Mouse (Mus musculus) liver, embryonic 14.5 days (tissue): ENCODE measurements around the gene BC004004. TPM values are rescaled to one million over a fixed set of nuclear protein-coding genes. Genes with fewer than 3 reads are reported as not detected.

Experiments used
- ATAC-seq: fragments of 200-750 bp; cut with Nextera tagmentation; 2 replicates; pipeline ENCODE4 v1.8.0; 2017; ENCODE audit warnings: moderate number of reproducible peaks, mild to moderate bottlenecking, moderate library complexity; ENCODE audit not compliant: insufficient read depth
- DNase-seq, 3 experiments: peaks; one replicate each; pipeline ENCODE4 v3.0.0-alpha.2; 2012 to 2013; ENCODE audit warnings: low read depth in 3 of 3, low spot score in 3 of 3
- H3K27ac ChIP-seq: fragments of 300-500 bp; sonication (generic); 2 replicates; pipeline ENCODE4 v1.5.1; 2014; ENCODE audit warnings: moderate library complexity, mild to moderate bottlenecking, control low read depth, inconsistent platforms
- H3K27me3 ChIP-seq: fragments of 300-500 bp; sonication (generic); 2 replicates; pipeline ENCODE4 v1.6.1; 2014; ENCODE audit warnings: mild to moderate bottlenecking, low read length, moderate library complexity; ENCODE audit not compliant: control insufficient read depth, insufficient read depth
- H3K36me3 ChIP-seq: fragments of 300-500 bp; sonication (generic); replicated peaks from 2 replicates; pipeline ENCODE4 v1.6.1; 2014; ENCODE audit warnings: low read depth; ENCODE audit not compliant: control insufficient read depth, insufficient read depth
- H3K4me1 ChIP-seq, 2 experiments: fragments of 200-500 bp in 1 of 2; fragments of 300-500 bp in 1 of 2; sonication (generic) in 1 of 2; replicated peaks; 2 replicates each; pipeline ENCODE4 v1.6.1; 2012 to 2014; ENCODE audit warnings: antibody characterized with exemption in 1 of 2, inconsistent platforms in 1 of 2, low read length in 1 of 2; ENCODE audit not compliant: control insufficient read depth in 2 of 2, insufficient read depth in 2 of 2
- H3K4me2 ChIP-seq: fragments of 300-500 bp; sonication (generic); 2 replicates; pipeline ENCODE4 v1.6.1; 2014; ENCODE audit warnings: low read depth, mild to moderate bottlenecking, control low read depth, moderate library complexity
- H3K4me3 ChIP-seq, 2 experiments: fragments of 200-500 bp in 1 of 2; fragments of 300-500 bp in 1 of 2; sonication (generic) in 1 of 2; 2 replicates each; pipeline ENCODE4 v1.5.1; 2012 to 2014; ENCODE audit warnings: low read depth in 2 of 2, low read length in 2 of 2, mild to moderate bottlenecking in 2 of 2, control low read depth in 1 of 2, inconsistent platforms in 1 of 2, moderate library complexity in 1 of 2; ENCODE audit not compliant: insufficient read depth in 1 of 2
- H3K9ac ChIP-seq: fragments of 300-500 bp; sonication (generic); replicated peaks from 2 replicates; pipeline ENCODE4 v1.6.1; 2014; ENCODE audit warnings: mild to moderate bottlenecking, control low read depth, moderate library complexity
- H3K9me3 ChIP-seq: fragments of 300-500 bp; sonication (generic); 2 replicates; pipeline ENCODE4 v1.6.1; 2016; ENCODE audit warnings: low read length, mixed read lengths; ENCODE audit not compliant: control insufficient read depth
- CTCF ChIP-seq: IDR thresholded peaks from 2 replicates; pipeline ENCODE4 v1.5.1; 2016; ENCODE audit warnings: antibody characterized with exemption, low read depth, control low read depth
- EP300 ChIP-seq: IDR thresholded peaks from 2 replicates; pipeline ENCODE4 v1.6.1; 2016; ENCODE audit warnings: antibody characterized with exemption, low read depth
- WGBS: fragments of 180-500 bp; shearing (Covaris S2); extraction: QIAGEN DNeasy Blood & Tissue Kit; methylation state at CpG from one replicate; pipeline ENCODE4 v1.1.7; 2014; ENCODE audit not compliant: insufficient replicate concordance; 5-methylcytosine and 5-hydroxymethylcytosine counted together
- polyA plus RNA-seq, 2 experiments: library from polyadenylated mRNA; depleted of rRNA in 1 of 2; stranded (reverse) in 1 of 2; unstranded in 1 of 2; fragments of >200 nt; fragmentation: Nextera tagmentation in 1 of 2; extraction: Ambion mirVana in 1 of 2; gene quantifications; 2 replicates each; pipeline versions ENCODE4 v1.2.1 to v1.2.3; 2012 to 2014

BC004004 gene
- polyA plus RNA-seq, 2 experiments: 26.1 to 58.1 TPM

- no peak for DNase-seq
- Histone ChIP-seq H3K27me3 (no peaks in the 10 kb centered on the region), H3K36me3 (no peaks in the 10 kb centered on the region), H3K9me3 (no peaks in the 10 kb centered on the region), H3K4me1 (peaks cover 9 to 21% of the 10 kb centered on the region in 2 experiments), H3K27ac (peak overlapping the region; percentile 70), H3K9ac (peak overlapping the region; percentile 91), H3K4me3 (peak overlapping the region; percentile 72 to 74), H3K4me2 (peak overlapping the region; percentile 84)
- WGBS: 11% methylated on average over 10 of the region's 10 CpGs
- TF ChIP-seq EP300: no peak
- TF ChIP-seq CTCF: no peak
- no peak for ATAC-seq
These were observed 740 bp downstream of the BC004004 start for GRCm38 (mm10) chr17:29269349-29269706.

GRCm38 (mm10) chr17:29270148-29270698, 1.6 kb downstream of the BC004004 start:
- peaks cover 9 to 17% of the 10 kb centered on the region in 2 experiments for H3K4me1 ChIP-seq
- H3K27me3 ChIP-seq: no peaks in the 10 kb centered on the region
- DNase-seq (no peak), ATAC-seq (no peak)
- no peaks in the 10 kb centered on the region for H3K9me3 ChIP-seq
- peak overlapping the region; percentile 91 for H3K9ac ChIP-seq
- peak overlapping the region in 1 of 2 experiments; percentile 72; a peak in 2 of 4 replicates for H3K4me3 ChIP-seq
- peak overlapping the region; percentile 84 for H3K4me2 ChIP-seq
- no peak overlapping the region; the same call in 1 of the 2 replicates for H3K27ac ChIP-seq
- no peaks in the 10 kb centered on the region for H3K36me3 ChIP-seq
- 85% methylated on average over 9 of the region's 9 CpGs for WGBS
- TF ChIP-seq EP300: no peak
- TF ChIP-seq CTCF: no peak

- no peak overlapping the region for H3K9ac ChIP-seq
- H3K4me1 ChIP-seq: peaks cover 9 to 14% of the 10 kb centered on the region in 2 experiments
- 74% methylated on average over 7 of the region's 7 CpGs for WGBS
- no peak for TF ChIP-seq EP300
- no peak for TF ChIP-seq CTCF
- H3K36me3 ChIP-seq: no peaks in the 10 kb centered on the region
- no peak overlapping the region for H3K27ac ChIP-seq
- H3K9me3 ChIP-seq: no peaks in the 10 kb centered on the region
- no peak overlapping the region for H3K4me2 ChIP-seq
- ATAC-seq (no peak), DNase-seq (no peak)
- no peak overlapping the region for H3K4me3 ChIP-seq
- no peaks in the 10 kb centered on the region for H3K27me3 ChIP-seq
These were observed 4.6 kb downstream of the BC004004 start for GRCm38 (mm10) chr17:29273156-29273555.

- Histone ChIP-seq H3K4me2 (no peak overlapping the region), H3K4me3 (no peak overlapping the region), H3K36me3 (no peaks in the 10 kb centered on the region), H3K27ac (no peak overlapping the region), H3K9ac (no peak overlapping the region), H3K9me3 (no peaks in the 10 kb centered on the region), H3K4me1 (peaks cover 9 to 12% of the 10 kb centered on the region in 2 experiments), H3K27me3 (no peaks in the 10 kb centered on the region)
- WGBS: 82% methylated on average over 11 of the region's 11 CpGs
- TF ChIP-seq EP300: no peak
- no peak for TF ChIP-seq CTCF
- ATAC-seq (peak; percentile 34; the same call in 1 of the 2 replicates), DNase-seq (no peak)
These were observed 5.3 kb downstream of the BC004004 start for GRCm38 (mm10) chr17:29273889-29274288.

- Histone ChIP-seq H3K27ac (no peak overlapping the region), H3K4me2 (no peak overlapping the region), H3K4me3 (no peak overlapping the region), H3K4me1 (no peaks in the 10 kb centered on the region), H3K27me3 (no peaks in the 10 kb centered on the region), H3K9me3 (no peaks in the 10 kb centered on the region), H3K36me3 (no peaks in the 10 kb centered on the region; the same call in 1 of the 2 replicates), H3K9ac (no peak overlapping the region)
- DNase-seq: no peak
- TF ChIP-seq CTCF: no peak
- 82% methylated on average over 5 of the region's 5 CpGs for WGBS
- no peak for ATAC-seq
These were observed 11.8 kb downstream of the BC004004 start for GRCm38 (mm10) chr17:29280422-29280821.
